Mouse (Mus musculus) neural tube, embryonic 11.5 days (tissue): ENCODE results near the gene 9330159F19Rik. TPM values are rescaled to one million over a fixed set of nuclear protein-coding genes. Genes with fewer than 3 reads are reported as not detected.

Source experiments
- ATAC-seq: fragments of 200-750 bp; cut with Nextera tagmentation; 2 replicates; pipeline ENCODE4 v1.8.0; 2017; ENCODE audit warnings: moderate number of reproducible peaks, mild to moderate bottlenecking, moderate TSS enrichment, moderate library complexity; ENCODE audit not compliant: insufficient read depth, low FRiP score, low TSS enrichment
- DNase-seq: peaks from one replicate; pipeline ENCODE4 v3.0.0-alpha.2; 2015; ENCODE audit warnings: low spot score
- H3K27ac ChIP-seq: fragments of 300-500 bp; sonication (generic); 2 replicates; pipeline ENCODE4 v1.5.1; 2014; ENCODE audit warnings: low read depth, mild to moderate bottlenecking, low read length
- H3K27me3 ChIP-seq: fragments of 300-500 bp; sonication (generic); 2 replicates; pipeline ENCODE4 v1.6.1; 2014; ENCODE audit warnings: mild to moderate bottlenecking, low read length, mixed read lengths; ENCODE audit not compliant: control insufficient read depth, insufficient read depth
- H3K36me3 ChIP-seq: fragments of 300-500 bp; sonication (generic); 2 replicates; pipeline ENCODE4 v1.6.1; 2014; ENCODE audit warnings: mild to moderate bottlenecking, low read length, moderate library complexity, mixed read lengths; ENCODE audit not compliant: control insufficient read depth, insufficient read depth
- H3K4me1 ChIP-seq: fragments of 300-500 bp; sonication (generic); 2 replicates; pipeline ENCODE4 v1.6.1; 2014; ENCODE audit warnings: low read length, mixed read lengths; ENCODE audit not compliant: control insufficient read depth, insufficient read depth
- H3K4me2 ChIP-seq: fragments of 300-500 bp; sonication (generic); 2 replicates; pipeline ENCODE4 v1.6.1; 2014; ENCODE audit warnings: low read depth, mild to moderate bottlenecking, moderate library complexity
- H3K4me3 ChIP-seq: fragments of 300-500 bp; sonication (generic); 2 replicates; pipeline ENCODE4 v1.5.1; 2014; ENCODE audit warnings: low read depth, low read length
- H3K9ac ChIP-seq: fragments of 300-500 bp; sonication (generic); 2 replicates; pipeline ENCODE4 v1.6.1; 2014; ENCODE audit warnings: mild to moderate bottlenecking, low read length
- H3K9me3 ChIP-seq: fragments of 300-500 bp; sonication (generic); 2 replicates; pipeline ENCODE4 v1.6.1; 2016; ENCODE audit warnings: low read length; ENCODE audit not compliant: control insufficient read depth
- WGBS: fragments of 180-500 bp; shearing (Covaris S2); extraction: QIAGEN DNeasy Blood & Tissue Kit; methylation state at CpG from one replicate; pipeline ENCODE4 v1.1.7; 2014; 5-methylcytosine and 5-hydroxymethylcytosine counted together
- polyA plus RNA-seq: library from polyadenylated mRNA; unstranded; fragments of >200 nt; fragmentation: Nextera tagmentation; extraction: Ambion mirVana; gene quantifications from 2 replicates; pipeline ENCODE4 v1.2.1, GENCODE M21; 2014

The 9330159F19Rik gene
- polyA plus RNA-seq: 8.3 and 8.7 TPM in 2 replicates

DNA sequence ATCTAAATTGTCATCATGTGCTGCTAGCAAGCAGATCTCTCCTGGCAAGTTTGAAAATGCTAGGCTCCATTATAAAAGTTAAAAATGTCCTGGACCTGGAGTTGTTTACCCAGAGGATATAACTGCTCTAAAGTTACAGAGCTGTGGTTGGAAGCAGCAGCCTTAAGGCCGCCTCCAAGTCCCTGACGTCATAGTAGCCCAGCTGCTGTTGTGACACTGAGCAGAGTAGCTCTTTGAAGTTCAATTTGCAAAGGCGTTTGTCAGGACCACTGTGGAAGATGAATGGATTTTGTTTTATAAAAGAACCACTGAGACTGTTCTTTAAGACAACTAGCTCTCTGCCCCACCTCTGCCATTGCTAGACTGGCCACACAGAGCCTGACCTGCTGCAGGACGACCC is at the start of gene 9330159F19Rik:
TSS of gene 9330159F19Rik (plus strand) at position 154 of the 400 bp plus-strand sequence.
- ATAC-seq (peak; percentile 72), DNase-seq (peak; percentile 59)
- Histone ChIP-seq H3K36me3 (no peaks in the 10 kb centered on the region), H3K4me2 (no peak within 1 kb of the TSS), H3K27ac (no peak within 1 kb of the TSS), H3K9me3 (no peaks in the 10 kb centered on the region), H3K4me1 (peaks cover 2% of the 10 kb centered on the region; the same call in 1 of the 2 replicates), H3K27me3 (no peaks in the 10 kb centered on the region), H3K4me3 (no peak within 1 kb of the TSS), H3K9ac (no peak within 1 kb of the TSS)
- WGBS: 6% methylated on average over 4 of the region's 4 CpGs

DNA sequence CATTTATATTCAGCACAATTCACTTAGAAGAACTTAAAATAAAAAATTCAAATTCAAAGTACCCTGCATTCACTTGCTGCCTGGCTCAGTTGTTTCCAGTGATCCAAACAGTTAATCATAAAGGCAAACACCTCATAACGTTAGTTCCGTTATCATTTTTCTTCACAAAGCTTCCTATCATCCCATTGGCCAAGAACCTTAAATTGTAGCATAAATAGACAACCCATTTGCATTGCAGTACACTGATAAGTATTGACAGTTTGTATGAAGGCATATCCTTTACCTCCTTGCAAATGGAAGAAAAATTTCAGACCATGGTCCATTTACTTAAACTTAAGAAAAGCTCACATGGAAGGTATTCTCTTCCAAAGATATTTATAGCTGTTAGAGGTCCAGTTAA is 49.7 kb upstream of the 9330159F19Rik start:
- DNase-seq (no peak), ATAC-seq (no peak)
- no peaks in the 10 kb centered on the region for H3K36me3 ChIP-seq
- H3K27me3 ChIP-seq: no peaks in the 10 kb centered on the region
- no peak overlapping the region for H3K9ac ChIP-seq
- H3K4me3 ChIP-seq: no peak overlapping the region
- WGBS: 90% methylated on average over 2 of the region's 2 CpGs
- no peaks in the 10 kb centered on the region for H3K4me1 ChIP-seq
- no peak overlapping the region for H3K4me2 ChIP-seq
- H3K9me3 ChIP-seq: no peaks in the 10 kb centered on the region
- no peak overlapping the region for H3K27ac ChIP-seq

DNA sequence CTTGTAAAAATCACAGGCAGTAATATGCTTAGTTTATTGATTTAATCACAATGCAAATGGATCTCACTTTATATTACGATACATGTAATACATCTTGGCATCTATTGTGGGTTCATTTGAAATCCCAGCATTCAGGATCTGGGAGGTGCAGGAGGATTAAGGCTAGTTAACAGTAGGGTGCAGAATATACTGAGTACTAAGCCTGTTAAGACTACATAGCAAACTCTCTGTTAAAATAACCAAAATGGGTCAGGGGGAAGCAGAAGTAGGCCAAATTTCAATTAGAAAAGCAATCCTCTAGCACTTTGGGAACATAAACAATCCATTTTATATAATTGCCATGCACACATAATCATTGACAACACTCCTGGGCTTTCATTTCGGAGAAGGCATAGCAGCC is 37.6 kb upstream of the 9330159F19Rik start:
- no peak for DNase-seq
- ATAC-seq: no peak
- Histone ChIP-seq H3K27me3 (no peaks in the 10 kb centered on the region), H3K4me3 (no peak overlapping the region), H3K4me1 (no peaks in the 10 kb centered on the region), H3K9me3 (no peaks in the 10 kb centered on the region), H3K27ac (no peak overlapping the region), H3K36me3 (peaks cover 3% of the 10 kb centered on the region; the same call in 1 of the 2 replicates), H3K4me2 (no peak overlapping the region), H3K9ac (no peak overlapping the region)
- WGBS: 94% methylated on average over 2 of the region's 2 CpGs

DNA sequence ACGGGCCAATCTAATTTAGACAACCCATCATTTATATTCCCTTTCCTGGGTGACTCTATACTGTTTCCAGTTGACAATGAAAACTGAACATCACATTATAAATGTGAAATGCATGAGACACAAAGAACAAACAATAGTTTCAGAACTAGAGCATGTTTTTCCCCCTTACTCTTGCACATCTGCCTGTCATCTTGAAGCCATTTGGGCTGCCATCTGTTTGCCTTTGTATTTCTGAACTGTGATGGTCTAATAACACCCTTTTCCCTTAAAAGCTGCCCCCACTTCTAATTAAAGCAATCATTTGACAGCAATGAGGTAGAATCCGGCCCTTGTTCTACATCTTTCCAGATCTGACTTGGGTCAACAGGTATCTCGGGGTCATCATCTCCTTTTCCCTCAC is 35.8 kb upstream of the 9330159F19Rik start:
- H3K4me3 ChIP-seq: no peak overlapping the region
- WGBS: 75% methylated on average over 3 of the region's 3 CpGs
- ATAC-seq (no peak), DNase-seq (no peak)
- no peaks in the 10 kb centered on the region for H3K9me3 ChIP-seq
- no peak overlapping the region for H3K4me2 ChIP-seq
- H3K9ac ChIP-seq: no peak overlapping the region
- H3K4me1 ChIP-seq: no peaks in the 10 kb centered on the region
- H3K36me3 ChIP-seq: peaks cover 3% of the 10 kb centered on the region; the same call in 1 of the 2 replicates
- H3K27me3 ChIP-seq: no peaks in the 10 kb centered on the region
- no peak overlapping the region for H3K27ac ChIP-seq

DNA sequence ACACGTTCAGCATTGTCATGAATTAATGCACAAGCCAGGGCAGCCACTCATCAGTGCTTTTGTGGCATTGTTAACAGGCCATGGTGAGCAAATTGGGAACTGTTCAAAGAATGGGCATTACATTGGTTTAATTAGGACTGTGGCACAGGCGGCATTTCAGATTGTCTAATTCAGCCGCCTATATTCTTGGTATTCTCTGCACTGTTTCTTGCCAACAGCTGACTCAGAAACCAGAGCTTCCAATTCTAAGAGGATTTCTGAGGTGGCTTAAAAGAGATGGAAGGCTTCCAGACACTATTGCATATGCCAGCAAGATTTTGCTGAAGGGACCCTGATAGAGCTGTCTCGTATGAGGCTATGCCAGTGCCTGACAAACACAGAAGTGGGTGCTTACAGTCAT is 34.5 kb upstream of the 9330159F19Rik start:
- ATAC-seq (no peak), DNase-seq (no peak)
- no peaks in the 10 kb centered on the region for H3K27me3 ChIP-seq
- H3K9ac ChIP-seq: no peak overlapping the region
- no peak overlapping the region for H3K4me3 ChIP-seq
- H3K27ac ChIP-seq: no peak overlapping the region
- 91% methylated on average over 4 of the region's 4 CpGs for WGBS
- H3K4me2 ChIP-seq: no peak overlapping the region
- H3K9me3 ChIP-seq: no peaks in the 10 kb centered on the region
- H3K4me1 ChIP-seq: no peaks in the 10 kb centered on the region
- H3K36me3 ChIP-seq: no peaks in the 10 kb centered on the region

DNA sequence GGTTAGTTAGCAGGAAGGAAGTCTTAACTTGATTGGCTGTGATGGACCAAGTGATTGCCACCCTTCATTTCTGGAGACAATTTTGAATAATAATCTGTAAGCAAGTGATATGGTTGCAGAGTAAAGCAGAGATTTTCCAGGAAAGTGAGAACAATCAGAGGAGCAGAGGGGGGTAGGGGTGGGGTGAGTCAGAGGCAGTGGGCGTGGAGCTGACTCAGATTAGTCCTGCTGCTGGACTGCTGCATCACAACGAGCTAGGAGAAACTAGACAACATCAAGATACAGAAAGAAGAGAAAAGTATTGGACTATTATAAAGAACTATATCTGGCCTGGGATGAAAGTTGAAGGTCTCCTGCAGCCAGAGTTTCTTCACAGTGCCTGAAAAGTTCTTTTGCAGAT is 33.4 kb upstream of the 9330159F19Rik start:
- no peak overlapping the region for H3K27ac ChIP-seq
- DNase-seq: no peak
- H3K4me3 ChIP-seq: no peak overlapping the region
- no peak overlapping the region for H3K4me2 ChIP-seq
- H3K4me1 ChIP-seq: no peaks in the 10 kb centered on the region
- no peak overlapping the region for H3K9ac ChIP-seq
- H3K27me3 ChIP-seq: no peaks in the 10 kb centered on the region
- 56% methylated on average over 2 of the region's 2 CpGs for WGBS
- H3K9me3 ChIP-seq: no peaks in the 10 kb centered on the region
- no peak for ATAC-seq
- no peaks in the 10 kb centered on the region for H3K36me3 ChIP-seq

DNA sequence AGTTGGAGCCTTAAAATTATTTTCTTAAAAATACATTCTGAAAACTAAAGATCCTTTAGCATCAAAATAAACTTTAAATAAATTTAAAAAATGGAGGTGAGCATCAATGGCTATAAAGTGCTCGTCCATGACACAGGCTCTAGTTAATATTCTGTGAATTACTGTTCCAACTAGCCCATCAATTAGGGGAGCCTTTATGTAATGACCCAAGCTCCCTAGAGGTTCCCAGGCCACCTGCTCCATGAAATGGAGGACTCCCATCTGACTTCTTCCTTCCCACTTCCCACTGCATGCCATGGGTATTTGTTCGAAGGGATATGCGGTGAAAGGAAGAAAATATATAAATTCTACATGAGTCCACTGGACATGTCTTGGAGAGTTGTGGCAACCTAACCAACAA is 31.2 kb upstream of the 9330159F19Rik start:
- H3K4me3 ChIP-seq: no peak overlapping the region
- ATAC-seq: peak; percentile 58; the same call in 1 of the 2 replicates
- no peaks in the 10 kb centered on the region for H3K36me3 ChIP-seq

DNA sequence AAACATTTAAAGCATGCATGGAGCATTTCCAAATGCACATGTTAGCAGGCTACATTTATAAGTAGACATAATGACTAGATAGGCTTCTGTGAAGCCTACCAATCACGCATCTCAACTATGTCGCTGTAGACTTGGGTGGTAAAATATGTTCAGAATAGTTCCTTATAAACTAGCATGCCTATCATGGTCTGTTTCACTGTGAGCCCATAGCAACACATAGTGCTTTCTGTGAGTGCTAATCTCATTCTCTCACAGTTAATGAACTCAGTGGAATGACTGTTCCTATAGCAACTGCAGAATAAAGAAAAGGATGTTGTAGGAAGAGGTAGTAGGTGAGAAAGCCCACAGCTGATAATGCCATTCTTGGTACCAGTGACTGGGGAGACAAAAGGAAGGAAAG is 30.4 kb upstream of the 9330159F19Rik start:
- no peaks in the 10 kb centered on the region for H3K4me1 ChIP-seq
- H3K27ac ChIP-seq: no peak overlapping the region
- H3K4me3 ChIP-seq: no peak overlapping the region
- DNase-seq (no peak), ATAC-seq (no peak)
- H3K9ac ChIP-seq: no peak overlapping the region
- no peak overlapping the region for H3K4me2 ChIP-seq
- H3K27me3 ChIP-seq: no peaks in the 10 kb centered on the region
- WGBS: 85% methylated on average over 2 of the region's 2 CpGs
- no peaks in the 10 kb centered on the region for H3K36me3 ChIP-seq
- no peaks in the 10 kb centered on the region for H3K9me3 ChIP-seq

More for the DNA sequence above, 31.2 kb upstream of the 9330159F19Rik start:
- H3K4me2 ChIP-seq: no peak overlapping the region
- H3K9me3 ChIP-seq: no peaks in the 10 kb centered on the region
- H3K4me1 ChIP-seq: no peaks in the 10 kb centered on the region
- no peak for DNase-seq
- H3K9ac ChIP-seq: no peak overlapping the region
- H3K27me3 ChIP-seq: no peaks in the 10 kb centered on the region
- 83% methylated on average over 3 of the region's 3 CpGs for WGBS
- H3K27ac ChIP-seq: no peak overlapping the region

DNA sequence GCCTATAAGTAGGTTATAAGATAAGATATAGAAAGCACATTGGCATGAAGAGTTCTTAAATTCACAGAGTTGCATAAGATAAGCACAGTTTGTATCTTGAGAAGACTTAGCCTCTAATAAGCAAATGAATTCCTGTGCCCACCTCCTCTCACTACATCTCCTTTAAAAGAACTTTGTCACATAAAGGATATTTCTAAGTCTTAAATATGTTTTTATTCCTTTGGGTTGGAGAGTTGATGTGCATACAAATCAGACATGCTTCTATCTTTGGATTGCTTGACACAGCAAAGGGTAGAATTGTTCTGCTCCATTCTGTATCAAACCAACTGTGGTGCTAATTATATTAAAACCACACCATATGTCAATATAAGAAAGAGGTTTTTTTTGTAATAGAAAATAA is 17.6 kb upstream of the 9330159F19Rik start:
- Histone ChIP-seq H3K27ac (no peak overlapping the region), H3K9me3 (no peaks in the 10 kb centered on the region), H3K4me2 (no peak overlapping the region), H3K4me3 (no peak overlapping the region), H3K4me1 (no peaks in the 10 kb centered on the region), H3K27me3 (no peaks in the 10 kb centered on the region), H3K36me3 (peaks cover 12% of the 10 kb centered on the region), H3K9ac (no peak overlapping the region)
- DNase-seq: no peak
- ATAC-seq: no peak
